Mouse (Mus musculus) kidney, postnatal 4 days (tissue): ENCODE measurements around the gene Usp19.

Experiments
- DNase-seq, 2 experiments: peaks; one replicate each; pipeline ENCODE4 v3.0.0; 2021; ENCODE audit warnings: mixed read lengths in 2 of 2

The Usp19 gene

GRCm38 (mm10) chr9:108490559-108491285 is at the start of gene Usp19:
TSS of gene Usp19 (plus strand) at chr9:108490602.
- peak; percentile 97 to 98 for DNase-seq

- DNase-seq, result no peak
Measured at GRCm38 (mm10) chr9:108441236-108441919, 49.0 kb upstream of the Usp19 start.

DNA sequence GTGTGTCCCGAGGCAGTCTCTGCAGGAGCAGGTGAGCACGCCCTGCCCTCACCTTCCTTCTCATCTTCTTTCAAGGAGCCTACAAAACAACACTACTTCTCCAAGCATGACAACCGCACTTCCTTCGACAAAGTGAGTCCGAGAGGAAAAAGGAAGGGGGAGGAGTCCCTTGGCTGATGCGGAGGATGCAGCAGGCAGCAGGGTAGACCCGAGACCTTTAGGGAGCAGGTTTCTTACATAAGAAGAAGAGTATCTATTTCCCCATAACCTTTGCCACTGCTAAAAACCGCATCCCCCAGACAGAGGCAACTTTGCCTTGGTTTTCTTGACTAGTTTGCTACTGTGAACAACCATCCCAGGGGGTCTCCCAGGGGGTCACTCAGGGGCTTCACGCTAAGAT is 45.3 kb upstream of the Usp19 start:
- no peak for DNase-seq

DNA sequence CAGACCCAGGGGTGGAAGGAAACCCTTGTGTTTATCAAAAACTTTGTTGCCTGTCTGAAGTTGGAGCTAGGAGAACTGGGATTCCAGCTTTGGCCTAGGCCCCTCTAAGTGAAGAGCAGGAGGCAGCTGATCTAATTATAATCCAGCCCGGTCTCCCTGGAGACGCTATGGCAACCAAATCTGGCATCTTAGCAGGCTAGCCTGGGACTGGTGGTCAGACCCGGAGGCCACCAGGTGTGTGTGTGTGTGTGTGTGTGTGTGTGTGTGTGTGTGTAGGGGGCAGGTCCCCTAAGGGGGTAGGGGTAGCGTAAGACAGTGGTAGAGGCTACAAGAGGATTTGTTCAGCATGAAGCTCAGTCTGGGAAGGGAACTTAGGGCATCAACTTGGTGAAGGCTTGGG is 40.5 kb upstream of the Usp19 start:
- DNase-seq, result peak; percentile 60 to 68

DNA sequence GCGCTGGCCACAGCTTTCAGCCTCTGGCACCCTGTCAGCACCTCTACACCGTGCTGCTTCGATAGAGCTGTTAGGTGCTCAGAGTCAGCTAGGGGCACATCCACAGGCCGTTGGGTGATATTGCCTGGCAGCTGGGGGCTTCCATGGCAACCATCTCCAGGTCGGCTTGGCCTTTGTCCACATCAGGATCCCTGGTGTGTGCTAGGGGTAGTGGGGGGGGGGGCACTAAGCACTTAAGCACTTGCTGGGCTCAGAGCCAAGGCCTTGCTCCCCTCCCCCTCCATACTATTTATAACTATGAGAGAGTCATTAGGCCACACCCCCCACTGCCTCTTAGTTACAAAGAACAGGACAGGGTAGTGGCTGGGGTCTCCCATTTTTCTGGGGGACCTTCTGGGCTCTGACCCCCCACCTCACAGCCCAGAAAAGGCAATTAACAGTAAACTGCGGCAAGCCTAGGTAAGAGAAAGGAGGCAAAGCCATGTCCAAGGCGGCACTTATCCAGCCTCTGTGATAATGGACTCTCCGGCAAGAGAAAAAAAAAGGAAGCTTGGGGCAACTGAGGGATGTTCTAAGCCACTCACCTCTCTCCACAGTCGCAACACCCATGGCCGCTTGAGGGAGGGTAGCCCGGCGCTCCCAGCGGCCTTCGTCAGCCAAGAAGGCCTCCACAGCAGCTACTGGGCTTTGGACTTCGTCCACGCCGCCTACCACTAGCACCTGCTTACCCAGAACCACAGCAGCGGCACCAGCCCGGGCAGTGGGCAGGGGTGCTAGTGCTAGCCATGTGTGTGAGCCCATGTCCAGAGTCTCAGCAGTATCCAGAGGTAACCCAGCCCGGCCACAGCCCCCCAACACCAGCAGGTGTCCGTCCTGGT is 39.9 kb upstream of the Usp19 start:
- peak; percentile 63 to 74 for DNase-seq

DNA sequence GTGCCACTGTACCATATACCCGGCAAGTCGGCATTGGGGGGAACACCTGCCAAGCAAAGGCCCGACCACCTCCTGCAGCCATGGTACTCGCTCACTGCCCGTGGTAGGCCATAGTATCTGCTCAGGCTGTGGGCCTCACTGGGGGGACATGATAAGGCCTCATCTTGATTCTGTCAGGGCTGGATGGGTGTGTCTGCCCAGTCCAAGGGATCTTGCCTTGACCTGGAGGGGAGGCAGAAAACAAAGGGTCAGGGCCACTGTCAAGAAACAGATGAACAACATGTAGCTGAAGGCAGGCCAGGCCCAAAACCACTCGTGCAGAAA is 39.3 kb upstream of the Usp19 start:
- no peak for DNase-seq

DNA sequence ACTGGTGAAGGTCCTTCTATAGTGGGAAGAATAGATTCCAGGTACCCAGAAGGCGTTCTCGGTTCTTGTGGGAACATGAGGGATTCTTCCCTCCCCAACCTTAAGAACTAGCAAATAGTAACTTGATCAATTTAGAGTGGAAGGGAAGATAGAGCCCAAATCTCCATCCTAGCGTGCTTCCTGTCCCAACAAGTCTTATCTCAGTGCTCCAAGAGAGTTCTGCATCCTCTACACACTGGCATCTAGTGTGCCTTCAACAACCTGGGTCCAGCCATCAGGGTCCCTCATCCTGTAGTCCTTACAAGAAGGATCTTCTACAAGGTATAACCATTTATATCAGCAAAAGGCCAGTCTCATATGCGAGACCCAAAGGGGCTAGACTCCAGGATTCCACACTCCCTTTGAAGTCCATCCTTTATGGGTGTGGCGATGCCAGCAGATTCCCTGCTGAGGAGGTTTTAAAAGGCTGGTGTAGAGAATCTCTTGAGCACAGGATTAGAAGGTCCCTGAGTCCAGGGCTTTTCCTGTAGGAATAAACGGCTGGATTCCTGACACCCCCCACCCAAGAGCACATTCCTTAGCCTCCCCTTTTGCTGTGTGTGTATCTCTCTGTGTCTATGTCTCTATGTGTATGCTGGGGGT is 38.8 kb upstream of the Usp19 start:
- no peak for DNase-seq

DNA sequence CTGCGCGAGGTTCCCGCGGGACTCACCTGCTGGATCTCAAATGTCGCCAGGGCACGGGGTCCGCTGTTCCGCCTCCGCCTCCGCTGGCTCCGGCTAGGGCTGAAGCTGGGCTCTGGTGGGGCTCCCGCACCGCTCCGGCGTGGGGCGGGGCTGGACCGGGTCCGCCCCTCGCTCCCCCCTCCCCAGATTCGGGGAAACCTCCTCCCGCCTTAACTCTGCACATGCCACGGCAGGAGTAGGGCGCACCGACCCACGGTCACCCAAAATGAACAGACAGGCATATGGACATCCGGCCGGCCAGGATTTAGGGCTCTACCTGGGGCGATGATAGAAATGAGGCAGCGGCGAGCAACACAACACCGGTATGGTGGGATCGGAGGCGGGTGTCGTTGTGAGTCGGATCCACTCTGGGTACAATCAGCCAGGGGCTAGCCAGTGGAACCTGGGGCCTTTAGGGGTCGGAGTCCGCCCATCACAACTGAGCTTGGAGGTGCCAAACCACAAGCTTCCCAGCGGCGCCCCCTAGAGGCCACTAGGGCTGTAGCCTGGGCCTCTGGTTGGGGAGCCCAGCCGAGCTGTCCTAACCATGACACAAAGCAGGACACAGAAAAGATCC is 38.0 kb upstream of the Usp19 start:
- DNase-seq, result peak; percentile 95 to 96

- DNase-seq, result no peak
Measured at GRCm38 (mm10) chr9:108452911-108453310, 37.5 kb upstream of the Usp19 start.

- no peak for DNase-seq
Measured at GRCm38 (mm10) chr9:108453458-108453857, 36.9 kb upstream of the Usp19 start.

DNA sequence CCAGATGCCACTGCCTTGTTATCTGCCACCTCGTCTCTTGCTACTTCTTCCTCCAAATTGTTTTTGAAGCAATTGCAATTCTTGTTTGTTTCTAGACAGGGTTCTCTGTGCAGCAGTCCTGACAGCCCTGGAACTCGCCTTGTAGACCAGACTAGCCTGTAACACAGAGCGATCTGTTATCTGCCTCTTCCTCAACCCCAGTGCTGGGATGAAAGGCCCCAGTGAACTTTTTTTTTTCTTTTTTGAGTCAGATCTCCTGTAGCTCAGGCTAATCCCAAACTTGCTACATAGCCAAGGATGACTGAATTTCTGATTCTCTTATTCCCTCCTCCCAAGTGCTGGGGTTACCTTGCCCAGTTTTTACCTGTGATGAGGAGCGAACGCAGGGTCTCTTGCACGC is 36.0 kb upstream of the Usp19 start:
- no peak for DNase-seq

GRCm38 (mm10) chr9:108455747-108456571 is 34.4 kb upstream of the Usp19 start:
- no peak for DNase-seq

DNA sequence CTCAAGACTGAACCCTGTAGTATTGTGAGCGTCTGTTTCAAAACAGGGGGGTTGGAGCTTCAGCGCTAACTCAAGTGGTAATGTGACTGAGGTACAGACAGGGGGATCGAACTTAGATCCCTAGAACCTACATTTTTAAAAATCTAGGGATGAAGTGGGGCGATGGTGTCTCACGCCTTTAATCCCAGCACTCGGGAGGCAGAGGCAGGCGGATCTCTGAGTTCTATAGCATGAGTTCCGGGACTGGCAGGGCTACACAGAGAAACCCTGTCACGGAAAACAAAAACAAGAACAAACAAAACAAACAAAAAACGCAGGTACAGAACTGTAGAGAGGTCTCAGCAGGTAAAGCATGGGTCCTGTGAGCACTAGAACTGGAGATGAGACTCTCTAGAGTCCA is 33.4 kb upstream of the Usp19 start:
- no peak for DNase-seq

DNA sequence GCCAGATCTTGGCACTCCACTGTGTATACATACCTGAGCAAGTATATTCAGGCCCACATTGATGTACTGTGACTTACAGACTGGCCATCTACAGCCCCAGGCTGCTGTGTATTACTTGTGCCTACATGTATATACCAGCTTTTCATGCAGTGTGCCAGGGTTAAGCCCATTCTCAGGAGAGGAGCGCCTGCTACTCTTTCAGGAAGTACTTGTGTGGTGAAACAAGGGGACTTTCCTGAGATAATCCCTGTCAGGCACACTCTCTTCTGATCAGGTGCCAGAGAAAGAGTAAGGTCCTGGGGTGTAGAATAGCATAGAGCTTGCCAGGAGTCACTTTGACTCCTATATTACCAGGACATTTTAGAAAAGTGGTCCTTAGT is 30.5 kb upstream of the Usp19 start:
- DNase-seq, result no peak

DNA sequence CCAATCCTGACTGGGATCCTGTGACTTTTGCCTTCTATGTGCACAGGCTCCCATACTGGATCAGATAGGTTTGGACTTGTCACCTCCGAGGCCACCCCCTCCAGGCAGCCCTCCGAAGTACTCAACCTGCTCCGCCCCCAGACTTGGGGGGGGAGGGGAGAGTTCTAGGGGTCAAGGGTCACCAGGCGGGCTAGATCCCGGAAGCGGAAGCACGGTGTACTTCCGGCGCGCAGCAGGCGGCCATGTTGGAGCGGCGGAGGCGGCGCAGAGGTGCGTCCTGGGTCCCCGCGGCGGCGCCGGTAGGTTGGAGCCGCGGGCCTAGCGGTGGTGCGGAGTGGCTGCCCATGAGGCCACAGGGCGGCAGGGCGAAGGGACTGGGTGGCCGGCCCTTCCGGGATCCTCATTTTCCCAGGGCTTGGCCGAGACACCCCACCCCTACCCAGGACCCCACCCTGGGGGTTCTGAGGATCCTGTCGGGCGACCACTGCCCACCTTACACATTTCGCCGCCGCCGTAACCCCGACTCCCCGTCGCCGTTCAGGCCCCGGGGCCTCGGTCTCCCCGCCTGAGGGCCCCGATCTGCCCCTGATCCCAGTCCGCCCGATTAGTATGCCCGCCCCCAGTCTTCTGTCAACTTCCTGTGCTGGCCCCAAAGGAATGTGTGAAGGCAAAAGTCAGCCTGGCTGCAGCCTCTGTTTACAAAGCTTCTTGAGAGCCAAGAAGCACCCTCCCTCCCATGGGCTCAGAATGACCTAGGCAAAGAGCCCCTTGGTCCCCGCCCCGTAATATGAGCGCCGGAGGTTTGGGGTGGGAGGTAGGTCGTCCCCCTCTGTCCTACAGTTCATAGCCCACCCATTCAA is 29.9 kb upstream of the Usp19 start, which contains the start of gene Ccdc71:
TSS of gene Ccdc71 (plus strand) at position 209 of the 860 bp plus-strand sequence.
- peak; percentile 90 to 94 for DNase-seq

DNA sequence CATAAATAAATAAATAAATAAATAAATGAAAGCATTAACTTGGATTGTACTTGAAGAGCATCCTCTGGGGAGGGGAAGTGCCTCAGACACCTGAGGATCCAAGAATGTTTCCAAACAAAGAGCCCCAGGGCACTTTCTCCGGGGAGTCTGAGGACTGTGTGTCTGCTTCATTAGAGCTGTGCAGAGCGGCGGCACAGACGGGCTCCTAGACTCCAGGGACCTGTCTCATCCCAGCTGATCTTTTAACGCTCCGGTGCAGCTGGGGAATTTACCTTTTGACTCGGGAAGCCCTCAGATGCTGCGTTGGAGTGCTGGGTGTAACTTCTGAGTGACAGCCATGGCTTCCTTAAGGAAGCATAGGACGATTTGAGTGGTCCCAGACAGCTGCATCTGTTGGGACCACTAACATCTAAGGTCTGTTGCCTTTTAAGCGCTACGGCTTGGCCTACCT is 29.2 kb upstream of the Usp19 start, which contains the start of gene Klhdc8b:
TSS of gene Klhdc8b (minus strand) at position 401 of the 451 bp plus-strand sequence.
- peak; percentile 44 to 61 for DNase-seq

DNA sequence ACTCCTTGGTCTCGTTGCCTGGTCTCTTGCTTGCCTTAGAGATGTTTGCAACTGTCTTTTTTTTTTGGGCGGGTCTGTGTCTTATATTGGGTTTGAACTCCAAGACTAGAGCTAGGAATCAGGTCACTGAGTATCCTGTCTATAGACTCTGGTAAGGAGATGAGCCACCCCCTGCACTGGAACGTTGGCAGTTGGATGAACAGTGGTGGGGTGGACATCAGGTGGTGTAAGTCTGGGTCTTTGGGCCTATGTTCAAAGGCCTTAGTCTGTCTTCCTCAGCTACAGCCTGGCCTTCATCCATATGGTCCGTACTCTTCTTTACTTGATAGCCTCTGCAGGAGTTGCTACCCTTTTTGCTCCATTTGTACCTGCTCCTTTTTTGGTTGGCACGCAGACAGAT is 28.7 kb upstream of the Usp19 start:
- DNase-seq, result no peak

GRCm38 (mm10) chr9:108462192-108462591 is 28.2 kb upstream of the Usp19 start:
- peak; percentile 67 to 74 for DNase-seq

GRCm38 (mm10) chr9:108463713-108464112 is 26.7 kb upstream of the Usp19 start:
- DNase-seq, result no peak

- DNase-seq, result no peak
Measured at GRCm38 (mm10) chr9:108466219-108466618, 24.2 kb upstream of the Usp19 start.
